Mouse (Mus musculus) thymus, adult 2 months (tissue): ENCODE measurements around the gene Acot7.

ENCODE experiments used
- CTCF ChIP-seq: fragments of 200-500 bp; IDR thresholded peaks from 2 replicates; pipeline ENCODE4 v1.5.1; 2012; ENCODE audit warnings: mild to moderate bottlenecking, control low read depth, low read length, moderate library complexity, borderline replicate concordance; ENCODE audit not compliant: control insufficient read depth, poor library complexity, insufficient read depth; ENCODE audit errors: extremely low read depth
- POLR2A ChIP-seq: fragments of 200-500 bp; IDR thresholded peaks from 2 replicates; pipeline ENCODE4 v1.6.1; 2012; ENCODE audit warnings: mild to moderate bottlenecking, low read length, control low read depth, moderate library complexity; ENCODE audit not compliant: control insufficient read depth, poor library complexity, insufficient read depth; ENCODE audit errors: extremely low read depth

DNA sequence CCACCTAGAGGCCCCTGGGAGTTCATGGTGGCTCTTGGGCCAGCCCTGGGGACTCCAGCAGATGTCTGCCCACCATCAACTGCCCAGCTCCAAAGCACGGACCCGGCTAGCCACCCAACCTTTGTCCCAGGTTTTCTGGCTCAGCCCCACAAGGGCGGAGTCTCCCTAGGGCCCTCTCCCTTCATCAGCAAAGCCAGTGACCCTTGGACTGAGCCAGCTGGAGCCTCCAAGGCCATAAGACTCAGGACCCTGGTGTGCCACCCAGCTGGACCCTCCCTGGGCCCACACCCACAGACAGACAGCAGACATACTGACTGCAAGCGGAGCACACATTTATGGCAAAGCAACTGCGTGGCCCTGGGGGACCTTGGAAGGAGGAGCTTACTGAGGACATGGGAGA, 49.1 kb upstream of the Acot7 start:
- no peak for TF ChIP-seq CTCF
- no peak for TF ChIP-seq POLR2A
